Mouse (Mus musculus): ENCODE results near the gene Mrpl48. TPM values are rescaled to one million over a fixed set of nuclear protein-coding genes. Genes with fewer than 3 reads are reported as not detected.

The Mrpl48 gene
- total and polyA plus RNA-seq, 2 experiments, result 9.5 to 24.6 TPM

- peak within 1 kb of the TSS; percentile 85 for H3K27ac ChIP-seq (replicated peaks; ENCODE audit: insufficient read depth, low read depth, low read length)
- H3K4me1 ChIP-seq (ENCODE audit: control insufficient read depth, insufficient read depth, low read length), result peaks cover 3% of the 10 kb centered on the region; the same call in 1 of the 2 replicates
- under 1% methylated on average over 33 of the region's 33 CpGs for WGBS
- peak; percentile 92 for DNase-seq (ENCODE audit: extremely low read depth, low read depth, low spot score)
- peak within 1 kb of the TSS; percentile 89 for H3K4me3 ChIP-seq (ENCODE audit: insufficient read depth, low read depth, low read length)
- peak within 1 kb of the TSS; percentile 82 for H3K9ac ChIP-seq (ENCODE audit: low read depth, low read length)
- no peaks in the 10 kb centered on the region for H3K27me3 ChIP-seq (ENCODE audit: control insufficient read depth, insufficient read depth, low read length)
- TF ChIP-seq POLR2A (IDR thresholded peaks at IDR 0.05; ENCODE audit: extremely low read depth, insufficient read depth, low read length) (peak; percentile 73; the same call in 1 of the 2 replicates), CTCF (IDR thresholded peaks at IDR 0.05; ENCODE audit: low read depth, low read length) (no peak)
- H3K79me2 ChIP-seq (ENCODE audit: control insufficient read depth, insufficient read depth, low read length), result no peaks in the 10 kb centered on the region
- peaks cover 7% of the 10 kb centered on the region for H3K36me3 ChIP-seq (ENCODE audit: control insufficient read depth, insufficient read depth, low read length)
These were observed 71.1 kb downstream of the Mrpl48 start, which contains the start of gene Coa4 for GRCm38 (mm10) chr7:100536804-100537518. Coa4 (plus strand) TSS chr7:100537071.

- Histone ChIP-seq H3K9ac (ENCODE audit: low read depth, low read length) (no peak overlapping the region), H3K4me3 (ENCODE audit: insufficient read depth, low read depth, low read length) (no peak overlapping the region), H3K27ac (replicated peaks; ENCODE audit: insufficient read depth, low read depth, low read length) (no peak overlapping the region), H3K79me2 (ENCODE audit: control insufficient read depth, insufficient read depth, low read length) (no peaks in the 10 kb centered on the region), H3K36me3 (ENCODE audit: control insufficient read depth, insufficient read depth, low read length) (peaks cover 7% of the 10 kb centered on the region), H3K27me3 (ENCODE audit: control insufficient read depth, insufficient read depth, low read length) (no peaks in the 10 kb centered on the region), H3K4me1 (ENCODE audit: control insufficient read depth, insufficient read depth, low read length) (peaks cover 3% of the 10 kb centered on the region; the same call in 1 of the 2 replicates)
- TF ChIP-seq CTCF (IDR thresholded peaks at IDR 0.05; ENCODE audit: low read depth, low read length) (no peak), POLR2A (IDR thresholded peaks at IDR 0.05; ENCODE audit: extremely low read depth, insufficient read depth, low read length) (no peak)
- 76% methylated on average over 2 of the region's 2 CpGs for WGBS
- DNase-seq (ENCODE audit: extremely low read depth, low read depth, low spot score), result no peak
These were observed 72.3 kb downstream of the Mrpl48 start for GRCm38 (mm10) chr7:100535831-100536230.

- WGBS, result 61% methylated on average over 3 of the region's 3 CpGs
- Histone ChIP-seq H3K27me3 (ENCODE audit: control insufficient read depth, insufficient read depth, low read length) (no peaks in the 10 kb centered on the region), H3K4me1 (ENCODE audit: control insufficient read depth, insufficient read depth, low read length) (peaks cover 3% of the 10 kb centered on the region; the same call in 1 of the 2 replicates), H3K4me3 (ENCODE audit: insufficient read depth, low read depth, low read length) (no peak overlapping the region), H3K79me2 (ENCODE audit: control insufficient read depth, insufficient read depth, low read length) (no peaks in the 10 kb centered on the region), H3K9ac (ENCODE audit: low read depth, low read length) (no peak overlapping the region), H3K27ac (replicated peaks; ENCODE audit: insufficient read depth, low read depth, low read length) (no peak overlapping the region), H3K36me3 (ENCODE audit: control insufficient read depth, insufficient read depth, low read length) (peaks cover 2% of the 10 kb centered on the region)
- DNase-seq (ENCODE audit: extremely low read depth, low read depth, low spot score), result peak; percentile 19
- TF ChIP-seq POLR2A (IDR thresholded peaks at IDR 0.05; ENCODE audit: extremely low read depth, insufficient read depth, low read length) (no peak), CTCF (IDR thresholded peaks at IDR 0.05; ENCODE audit: low read depth, low read length) (no peak)
These were observed 73.9 kb downstream of the Mrpl48 start for GRCm38 (mm10) chr7:100534216-100534615.

- H3K27me3 ChIP-seq (ENCODE audit: control insufficient read depth, insufficient read depth, low read length), result no peaks in the 10 kb centered on the region
- H3K4me3 ChIP-seq (ENCODE audit: insufficient read depth, low read depth, low read length), result no peak overlapping the region
- no peak overlapping the region; the same call in 1 of the 2 replicates for H3K27ac ChIP-seq (replicated peaks; ENCODE audit: insufficient read depth, low read depth, low read length)
- peaks cover 3% of the 10 kb centered on the region; the same call in 1 of the 2 replicates for H3K4me1 ChIP-seq (ENCODE audit: control insufficient read depth, insufficient read depth, low read length)
- H3K36me3 ChIP-seq (ENCODE audit: control insufficient read depth, insufficient read depth, low read length), result no peaks in the 10 kb centered on the region
- 51% methylated on average over 2 of the region's 2 CpGs for WGBS
- H3K79me2 ChIP-seq (ENCODE audit: control insufficient read depth, insufficient read depth, low read length), result no peaks in the 10 kb centered on the region
- TF ChIP-seq CTCF (IDR thresholded peaks at IDR 0.05; ENCODE audit: low read depth, low read length) (no peak), POLR2A (IDR thresholded peaks at IDR 0.05; ENCODE audit: extremely low read depth, insufficient read depth, low read length) (no peak)
- no peak for DNase-seq (ENCODE audit: extremely low read depth, low read depth, low spot score)
- H3K9ac ChIP-seq (ENCODE audit: low read depth, low read length), result no peak overlapping the region
These were observed 74.6 kb downstream of the Mrpl48 start for GRCm38 (mm10) chr7:100533503-100533902.

GRCm38 (mm10) chr7:100530766-100531165 lies 77.3 kb downstream of the Mrpl48 start:
- WGBS, result 91% methylated on average over 5 of the region's 5 CpGs

GRCm38 (mm10) chr7:100524669-100525068 lies 83.4 kb downstream of the Mrpl48 start:
- Histone ChIP-seq H3K4me3 (ENCODE audit: insufficient read depth, low read depth, low read length) (no peak overlapping the region), H3K4me1 (ENCODE audit: control insufficient read depth, insufficient read depth, low read length) (no peaks in the 10 kb centered on the region), H3K9ac (ENCODE audit: low read depth, low read length) (no peak overlapping the region), H3K27ac (replicated peaks; ENCODE audit: insufficient read depth, low read depth, low read length) (no peak overlapping the region), H3K27me3 (ENCODE audit: control insufficient read depth, insufficient read depth, low read length) (no peaks in the 10 kb centered on the region), H3K36me3 (ENCODE audit: control insufficient read depth, insufficient read depth, low read length) (no peaks in the 10 kb centered on the region), H3K79me2 (ENCODE audit: control insufficient read depth, insufficient read depth, low read length) (no peaks in the 10 kb centered on the region)
- DNase-seq (ENCODE audit: extremely low read depth, low read depth, low spot score), result no peak
- no peak for TF ChIP-seq CTCF (IDR thresholded peaks at IDR 0.05; ENCODE audit: low read depth, low read length)
- no peak for TF ChIP-seq POLR2A (IDR thresholded peaks at IDR 0.05; ENCODE audit: extremely low read depth, insufficient read depth, low read length)
- WGBS, result 75% methylated on average over 8 of the region's 8 CpGs

More at GRCm38 (mm10) chr7:100530766-100531165, 77.3 kb downstream of the Mrpl48 start:
- no peaks in the 10 kb centered on the region for H3K27me3 ChIP-seq (ENCODE audit: control insufficient read depth, insufficient read depth, low read length)
- no peak for TF ChIP-seq CTCF (IDR thresholded peaks at IDR 0.05; ENCODE audit: low read depth, low read length)
- H3K79me2 ChIP-seq (ENCODE audit: control insufficient read depth, insufficient read depth, low read length), result no peaks in the 10 kb centered on the region
- no peak overlapping the region for H3K4me3 ChIP-seq (ENCODE audit: insufficient read depth, low read depth, low read length)
- H3K9ac ChIP-seq (ENCODE audit: low read depth, low read length), result no peak overlapping the region
- peak; percentile 25 for DNase-seq (ENCODE audit: extremely low read depth, low read depth, low spot score)
- H3K36me3 ChIP-seq (ENCODE audit: control insufficient read depth, insufficient read depth, low read length), result no peaks in the 10 kb centered on the region
- H3K27ac ChIP-seq (replicated peaks; ENCODE audit: insufficient read depth, low read depth, low read length), result no peak overlapping the region
- H3K4me1 ChIP-seq (ENCODE audit: control insufficient read depth, insufficient read depth, low read length), result no peaks in the 10 kb centered on the region

Data from liver, adult 2 months (tissue).